Mouse (Mus musculus) right cerebral cortex, adult 18-20 months (tissue): ENCODE results near the gene Ddx46.
A peak's percentile ranks its signal among the peaks of the same experiment; 100 is the strongest.
"Not testable (repeated sequence)": the region's sequence is repeated elsewhere in the genome, so short reads cannot be mapped to it uniquely, and the experiment has no call there.

Experiments
- DNase-seq: peaks from one replicate; pipeline ENCODE4 v3.0.0; 2022; ENCODE audit warnings: mixed read lengths

The Ddx46 gene

DNA sequence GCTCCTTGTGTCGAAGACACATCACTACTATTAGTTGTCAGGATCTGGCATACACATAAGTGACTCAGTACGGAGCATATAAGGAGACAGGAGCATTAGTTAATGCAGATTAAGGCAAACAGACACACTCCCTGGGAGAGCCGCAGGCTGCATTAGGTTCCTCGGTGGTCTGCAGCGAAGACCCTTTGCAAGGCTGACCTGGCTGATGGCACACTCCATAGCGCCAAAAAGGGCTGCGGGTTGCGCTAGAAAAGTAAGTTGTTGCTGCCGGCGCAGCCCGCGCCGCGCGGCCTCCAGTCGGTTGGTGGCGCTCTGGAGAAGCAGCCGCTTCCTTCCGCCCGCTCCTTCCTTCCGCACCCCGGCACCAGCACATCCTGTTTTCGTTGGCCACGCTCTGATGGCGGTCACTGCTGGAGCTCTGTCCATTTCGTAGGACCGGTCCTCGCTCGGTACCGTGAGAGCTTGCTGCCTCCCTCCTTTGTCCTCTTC, at the start of gene Ddx46:
TSS of gene Ddx46 (plus strand) at position 389 of the 489 bp plus-strand sequence.
- peak; percentile 91 for DNase-seq

DNA sequence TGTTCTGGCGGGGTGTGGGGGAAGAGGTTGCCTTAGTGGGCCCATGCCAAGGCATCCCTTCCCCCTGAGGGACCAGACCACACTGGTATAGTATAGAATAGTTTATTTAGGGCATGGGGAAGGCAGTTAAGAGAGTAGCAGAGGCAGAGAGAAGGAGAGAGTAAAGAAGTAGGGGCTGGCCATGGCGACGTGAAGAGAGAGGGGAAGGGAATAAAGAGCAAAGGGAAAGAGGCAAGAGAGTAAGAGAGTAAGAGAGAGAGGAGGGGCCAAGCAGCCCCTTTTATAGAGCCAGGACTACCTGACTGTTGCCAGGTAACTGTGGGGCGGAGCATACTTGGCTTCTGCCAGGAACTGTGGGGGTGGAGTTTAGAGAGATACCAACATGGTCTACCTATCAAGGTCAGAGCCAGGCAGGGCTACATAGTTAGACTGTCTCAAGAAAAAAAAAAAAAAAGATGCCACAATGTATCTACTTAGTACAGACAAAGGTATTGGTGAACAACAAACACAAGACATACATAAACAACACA, 42.8 kb upstream of the Ddx46 start:
- DNase-seq, result no peak

DNA sequence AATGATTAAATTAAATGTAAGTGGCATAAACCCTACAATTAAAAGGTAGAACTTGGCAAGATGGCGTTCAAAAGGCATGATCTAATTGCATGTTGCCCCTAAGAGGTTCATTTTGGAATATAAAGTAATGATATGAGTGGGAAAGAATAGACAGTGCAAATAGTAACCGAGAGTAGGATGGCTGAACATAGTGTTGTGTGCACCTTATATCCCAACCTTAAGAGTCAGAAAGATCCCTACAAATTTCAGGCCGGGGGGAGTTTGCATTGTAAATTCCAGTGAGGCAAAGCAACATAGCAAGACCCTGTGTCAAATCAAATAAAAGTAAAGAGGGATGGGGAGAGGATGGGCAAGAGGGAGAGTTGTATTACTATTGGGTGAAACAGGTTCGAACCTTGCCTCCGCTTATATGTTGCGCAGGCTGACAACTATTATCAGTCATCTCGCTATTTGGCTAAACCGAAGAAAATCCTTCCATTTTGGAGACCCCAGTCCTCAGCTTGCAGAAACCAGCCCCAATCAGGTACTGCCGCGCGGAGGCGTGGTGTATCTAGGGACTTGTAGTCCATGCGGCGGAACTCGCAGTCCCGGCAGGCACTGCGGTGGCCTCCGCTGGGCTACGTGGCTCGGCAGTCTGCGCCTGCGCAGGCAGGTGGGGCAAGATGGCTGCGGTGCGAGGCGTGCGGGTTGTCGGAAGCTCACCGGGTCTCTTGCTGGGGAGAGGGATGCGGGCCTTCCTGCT, 42.1 kb upstream of the Ddx46 start:
- DNase-seq, result peak; percentile 98

DNA sequence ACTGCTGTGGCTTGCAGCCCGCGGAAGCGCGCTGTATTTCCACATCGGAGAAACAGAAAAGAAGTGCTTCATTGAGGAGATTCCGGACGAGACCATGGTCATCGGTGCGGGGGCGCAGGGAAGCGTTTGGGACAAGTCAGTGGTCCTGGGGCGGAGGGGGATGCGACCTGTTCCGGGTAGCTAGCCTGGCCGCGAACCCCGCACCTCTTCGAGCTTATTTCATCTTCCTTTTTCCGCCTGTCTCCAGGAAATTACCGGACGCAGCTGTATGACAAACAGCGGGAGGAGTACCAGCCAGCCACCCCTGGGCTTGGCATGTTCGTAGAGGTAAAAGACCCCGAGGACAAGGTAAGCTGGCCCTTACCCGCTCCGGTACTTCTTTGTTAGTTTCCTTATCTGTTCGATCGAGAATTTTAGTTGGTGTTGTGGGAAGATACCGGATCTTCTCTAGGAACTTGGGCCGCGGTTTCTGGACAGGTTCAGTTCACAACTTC, 41.5 kb upstream of the Ddx46 start:
- DNase-seq, result no peak

DNA sequence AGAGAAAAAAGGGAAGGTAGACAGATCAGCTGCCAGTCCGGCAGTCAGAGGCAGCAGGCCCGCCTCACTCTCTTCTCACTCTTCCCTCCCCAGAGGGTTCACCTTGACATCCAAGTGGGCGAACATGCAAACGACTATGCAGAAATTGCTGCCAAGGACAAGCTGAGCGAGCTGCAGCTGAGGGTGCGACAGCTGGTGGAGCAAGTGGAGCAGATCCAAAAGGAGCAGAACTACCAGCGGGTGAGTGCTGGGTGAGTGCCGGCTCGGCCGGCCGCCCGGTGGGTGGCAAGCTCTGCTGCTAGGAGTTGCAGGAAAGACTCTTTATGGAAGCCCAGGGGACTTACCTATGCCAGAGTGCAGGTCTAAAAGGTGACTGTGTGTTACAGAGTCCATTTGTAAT, 39.5 kb upstream of the Ddx46 start:
- DNase-seq, result peak; percentile 88

DNA sequence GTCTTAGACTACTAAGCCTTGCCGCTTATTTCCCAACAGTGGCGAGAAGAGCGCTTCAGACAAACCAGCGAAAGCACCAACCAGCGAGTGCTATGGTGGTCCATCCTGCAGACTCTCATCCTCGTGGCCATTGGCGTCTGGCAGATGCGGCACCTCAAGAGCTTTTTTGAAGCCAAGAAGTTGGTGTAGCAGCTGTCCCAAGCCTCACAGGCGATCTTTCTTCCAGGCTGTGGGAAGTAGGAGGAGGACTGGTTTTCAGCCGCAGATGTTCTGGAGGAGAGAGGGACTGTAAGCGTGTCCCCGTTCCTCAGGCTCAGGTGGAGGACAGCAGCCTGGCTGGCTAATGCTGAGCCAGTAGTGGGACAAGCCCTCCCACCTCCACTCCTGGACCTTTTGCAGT, 38.0 kb upstream of the Ddx46 start:
- DNase-seq, result peak; percentile 59

DNA sequence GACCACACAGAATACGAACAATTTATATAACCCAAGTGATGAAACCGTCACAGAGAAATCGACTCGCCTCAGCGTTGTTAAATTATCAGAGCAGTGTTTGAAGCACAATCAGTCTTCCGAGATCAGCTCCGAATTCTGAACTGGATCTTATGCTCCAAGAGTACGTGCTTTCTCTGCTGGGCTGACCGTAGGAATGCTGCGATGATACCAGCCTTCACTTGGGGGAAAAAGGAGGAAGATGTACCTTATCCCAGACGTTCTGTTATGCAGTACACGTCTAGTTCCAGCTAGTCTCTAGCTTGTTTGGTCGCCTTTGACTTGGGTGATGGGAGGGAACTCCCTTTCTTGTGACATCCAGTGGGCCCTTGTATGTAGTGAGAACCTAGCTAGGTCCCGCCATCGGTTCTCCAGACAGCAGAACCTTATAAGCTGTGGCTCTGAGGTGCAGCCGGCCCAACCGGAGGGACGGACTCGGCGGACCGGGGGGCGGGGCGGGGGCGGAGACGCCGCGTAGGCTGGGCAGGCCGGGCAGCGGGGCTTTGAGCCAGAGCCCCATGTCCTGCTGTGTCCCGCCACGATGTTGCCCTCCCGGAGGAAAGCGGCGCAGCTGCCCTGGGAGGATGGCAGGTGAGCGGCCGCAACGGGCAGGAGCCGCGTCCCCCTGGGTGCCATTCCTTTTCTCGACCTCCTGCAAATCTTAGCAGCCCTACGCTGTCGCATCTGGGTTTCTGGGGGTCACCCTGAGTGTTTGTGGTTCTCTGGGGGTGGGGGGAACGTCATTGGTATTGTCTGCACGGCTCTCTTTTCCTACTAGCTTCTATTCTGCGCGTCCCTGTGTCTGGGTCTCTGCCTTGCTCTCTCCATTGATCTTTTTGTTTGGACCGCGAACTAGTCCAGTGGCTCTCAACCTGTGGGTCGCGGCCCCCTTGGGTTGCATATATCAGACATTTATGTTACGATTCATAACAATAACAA, 35.0 kb upstream of the Ddx46 start, which contains the start of gene B4galt7:
TSS of gene B4galt7 (plus strand) at position 331 of the 975 bp plus-strand sequence.
- peak; percentile 85 for DNase-seq

DNA sequence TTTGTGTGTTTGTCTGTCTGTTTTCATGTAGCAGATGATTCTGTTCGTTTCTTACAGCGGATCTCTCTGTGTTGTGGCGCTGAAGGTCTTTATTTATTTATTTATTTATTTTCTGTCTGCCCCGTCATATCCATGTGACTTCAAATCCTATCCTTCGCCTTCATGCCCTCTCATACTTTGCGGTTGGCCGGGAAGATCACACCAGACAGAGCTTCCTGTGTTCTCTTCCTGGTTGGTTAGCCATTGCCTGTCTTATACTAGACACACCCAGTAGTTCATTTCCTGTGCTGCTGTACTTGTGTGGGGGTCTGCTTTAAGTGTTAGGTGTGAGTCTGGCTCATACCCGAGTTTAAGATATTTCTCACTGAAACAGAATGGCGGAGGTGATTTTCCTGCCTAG, 34.2 kb upstream of the Ddx46 start:
- DNase-seq, result no peak

DNA sequence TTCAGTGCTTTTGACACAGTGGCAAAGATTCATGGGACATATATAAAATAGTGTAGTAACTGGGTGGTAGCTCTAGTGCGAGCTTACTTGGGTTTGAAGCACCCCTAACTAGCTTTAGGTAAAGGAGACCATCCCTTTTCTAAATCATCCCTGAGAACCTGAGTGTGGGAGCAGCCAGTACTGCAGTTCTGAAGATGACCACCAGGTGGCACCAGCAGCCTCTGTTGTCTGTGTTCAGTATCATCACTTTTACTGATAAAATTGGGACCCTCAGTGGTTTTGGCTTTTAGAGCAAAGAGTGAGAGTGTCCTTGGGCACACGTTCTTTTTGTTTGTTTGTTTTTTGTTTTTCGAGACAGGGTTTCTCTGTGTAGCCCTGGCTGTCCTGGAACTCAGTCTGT, 33.2 kb upstream of the Ddx46 start:
- peak; percentile 71 for DNase-seq

DNA sequence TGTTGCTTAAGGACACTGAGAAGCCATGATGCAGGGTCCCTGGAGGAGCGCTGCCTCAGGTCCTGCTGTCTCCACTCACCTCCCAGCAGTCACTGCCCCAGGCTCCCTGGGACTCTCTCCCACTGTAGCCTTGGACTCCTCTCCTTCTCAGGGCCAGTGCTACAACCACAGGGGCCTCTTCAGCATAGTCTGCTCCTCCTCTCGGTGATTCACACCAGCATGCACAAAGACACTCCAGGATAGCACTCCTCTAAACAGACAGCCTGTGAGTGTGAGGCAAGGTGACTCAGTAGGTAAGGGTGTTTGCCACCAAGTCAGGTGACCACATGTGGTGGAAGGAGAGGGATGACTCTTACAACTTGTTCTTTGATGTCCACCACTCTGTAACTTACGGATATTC, 30.2 kb upstream of the Ddx46 start:
- DNase-seq, result no peak

DNA sequence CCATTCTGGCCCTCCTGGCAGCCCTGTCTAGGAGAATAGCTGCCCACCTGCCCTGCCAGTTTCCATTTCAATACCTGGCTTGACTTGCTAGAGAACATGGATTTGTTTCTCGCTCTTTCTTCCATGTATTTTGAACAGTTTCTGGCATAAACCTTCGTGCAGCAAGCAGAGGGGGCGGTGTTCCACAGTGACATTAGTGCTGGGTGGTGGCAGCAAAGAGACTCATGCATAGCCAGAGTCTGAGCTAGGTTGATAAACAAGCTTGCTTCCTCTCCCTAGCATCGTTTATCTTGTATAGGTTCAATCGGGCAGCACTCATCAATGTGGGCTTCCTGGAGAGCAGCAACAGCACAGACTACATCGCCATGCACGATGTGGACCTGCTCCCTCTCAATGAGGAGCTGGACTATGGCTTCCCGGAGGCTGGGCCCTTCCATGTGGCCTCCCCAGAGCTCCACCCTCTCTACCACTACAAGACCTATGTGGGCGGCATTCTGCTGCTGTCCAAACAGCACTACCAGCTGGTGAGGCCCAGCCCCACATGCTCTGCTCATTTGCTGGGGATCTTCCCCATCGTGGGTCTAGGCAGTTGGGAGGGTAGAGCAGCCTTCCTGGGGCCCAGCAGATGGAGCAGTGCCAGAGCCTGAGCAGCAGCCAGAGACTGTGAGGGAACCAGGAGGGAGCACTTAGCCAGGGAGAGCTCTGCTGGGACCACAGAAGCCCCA, 27.8 kb upstream of the Ddx46 start:
- DNase-seq, result no peak

DNA sequence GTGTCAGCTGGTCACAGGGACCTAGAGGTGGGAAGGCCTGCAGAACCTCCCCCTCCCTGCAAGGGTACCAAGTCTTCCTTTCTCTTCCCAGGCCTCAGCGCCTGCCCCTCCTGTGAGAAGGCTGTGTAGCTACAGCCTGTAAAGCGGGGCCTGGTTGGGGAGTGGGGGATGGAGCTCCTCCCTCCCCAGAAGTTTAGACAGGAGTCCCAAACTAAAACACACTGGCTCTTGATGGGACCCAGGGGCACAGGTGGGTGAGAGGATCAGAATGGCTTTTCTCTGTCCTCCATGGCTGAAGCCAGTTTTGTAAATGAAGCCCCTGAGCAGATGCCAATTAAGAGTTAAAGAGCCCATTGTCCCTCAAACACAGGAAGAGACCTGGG, 27.2 kb upstream of the Ddx46 start:
- DNase-seq, result no peak

DNA sequence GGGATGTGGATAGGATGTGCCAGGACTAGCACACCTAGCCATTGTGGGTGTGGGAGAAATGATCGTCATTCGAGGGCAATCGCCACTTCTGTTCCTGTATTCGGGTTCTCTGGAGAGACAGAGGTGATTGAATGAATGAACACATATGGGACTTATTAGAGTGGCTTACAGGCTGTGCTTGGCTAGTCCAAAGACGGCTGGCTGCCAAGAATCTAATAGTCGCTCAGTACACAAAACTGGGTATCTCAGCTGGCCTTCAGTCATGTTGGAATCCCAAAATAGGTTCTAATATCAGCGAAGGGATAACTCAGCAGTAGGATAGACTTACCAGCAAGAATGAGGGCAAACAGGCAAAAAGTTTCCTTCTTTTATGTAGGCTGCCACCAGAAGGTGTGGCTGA, 22.8 kb upstream of the Ddx46 start:
- no peak for DNase-seq

DNA sequence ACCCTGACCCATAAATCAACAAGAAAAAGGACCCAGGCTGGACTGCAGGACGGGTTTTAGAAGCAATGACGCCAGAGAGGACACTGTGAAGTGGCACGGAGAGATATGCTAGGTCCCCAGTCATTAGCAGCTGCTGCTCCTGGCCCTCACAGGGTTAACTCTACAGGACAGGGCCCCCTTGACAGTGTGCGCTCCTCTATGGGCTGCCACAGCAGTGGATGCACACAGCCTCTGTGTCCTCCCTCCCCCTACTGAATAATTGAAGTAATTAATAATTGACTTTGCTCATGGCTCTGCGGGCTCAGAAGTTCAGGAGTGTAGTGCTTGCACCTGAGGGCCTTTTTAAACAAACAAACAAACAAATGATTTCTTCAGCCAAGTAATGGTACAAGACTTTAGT, 21.4 kb upstream of the Ddx46 start:
- DNase-seq, result no peak

DNA sequence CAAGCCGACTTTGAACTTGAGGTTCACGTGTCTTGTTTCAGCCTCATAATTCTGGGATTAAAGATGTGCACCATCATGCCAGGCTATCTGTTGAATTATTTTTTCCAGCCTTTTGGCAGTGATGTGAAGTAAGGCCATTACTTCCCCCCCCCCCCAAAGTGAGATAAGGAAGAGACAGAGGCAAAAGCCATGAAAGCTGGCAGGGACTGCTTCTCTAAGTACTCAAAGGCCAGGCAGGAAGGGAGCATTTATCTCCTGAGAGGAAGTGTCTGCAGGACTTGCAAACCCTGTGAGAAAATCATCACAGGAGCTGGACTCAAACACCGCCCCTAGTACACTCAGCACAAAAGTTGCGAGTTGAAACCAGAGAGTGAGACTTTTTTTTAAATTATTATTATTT, 15.5 kb upstream of the Ddx46 start:
- DNase-seq, result no peak

DNA sequence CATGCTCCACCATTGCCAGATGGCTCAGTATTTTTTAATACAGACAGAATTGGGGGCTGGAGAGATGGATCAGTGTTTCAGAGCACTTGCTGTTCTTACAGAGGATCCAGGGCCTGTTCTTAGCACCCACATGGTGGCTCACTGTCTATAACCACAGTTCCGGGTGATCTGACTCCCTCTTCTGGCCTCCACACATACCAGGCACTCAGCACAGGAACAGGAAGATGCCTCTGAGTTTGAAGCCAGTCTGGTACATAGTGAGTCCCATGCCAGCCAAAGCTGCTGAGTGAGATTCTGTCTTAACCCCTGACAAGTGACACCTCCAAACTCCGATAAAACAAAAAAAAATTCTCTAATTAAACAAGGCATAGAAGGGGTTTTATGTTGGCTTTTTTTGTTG, 14.6 kb upstream of the Ddx46 start:
- no peak for DNase-seq

DNA sequence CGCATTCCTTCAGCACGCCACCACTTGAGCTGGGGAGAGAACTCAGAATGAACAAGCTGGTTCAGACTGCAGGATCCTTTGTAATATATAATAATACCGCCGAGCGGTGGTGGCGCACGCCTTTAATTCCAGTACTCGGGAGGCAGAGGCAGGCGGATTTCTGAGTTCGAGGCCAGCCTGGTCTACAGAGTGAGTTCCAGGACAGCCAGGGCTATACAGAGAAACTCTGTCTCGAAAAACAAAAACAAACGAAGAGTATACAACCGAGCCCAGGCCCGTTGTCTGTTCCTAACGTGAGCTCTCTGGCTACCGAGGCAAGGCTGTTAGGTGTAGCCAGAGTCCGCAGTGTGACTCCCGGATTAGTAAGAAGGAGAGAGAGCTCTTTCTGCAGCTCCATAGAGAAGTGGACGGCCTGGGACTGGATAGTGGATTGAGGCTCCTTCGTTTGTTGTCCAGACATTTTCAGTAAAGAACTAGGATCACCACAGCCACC, 12.6 kb upstream of the Ddx46 start:
- DNase-seq, result not testable (repeated sequence)

DNA sequence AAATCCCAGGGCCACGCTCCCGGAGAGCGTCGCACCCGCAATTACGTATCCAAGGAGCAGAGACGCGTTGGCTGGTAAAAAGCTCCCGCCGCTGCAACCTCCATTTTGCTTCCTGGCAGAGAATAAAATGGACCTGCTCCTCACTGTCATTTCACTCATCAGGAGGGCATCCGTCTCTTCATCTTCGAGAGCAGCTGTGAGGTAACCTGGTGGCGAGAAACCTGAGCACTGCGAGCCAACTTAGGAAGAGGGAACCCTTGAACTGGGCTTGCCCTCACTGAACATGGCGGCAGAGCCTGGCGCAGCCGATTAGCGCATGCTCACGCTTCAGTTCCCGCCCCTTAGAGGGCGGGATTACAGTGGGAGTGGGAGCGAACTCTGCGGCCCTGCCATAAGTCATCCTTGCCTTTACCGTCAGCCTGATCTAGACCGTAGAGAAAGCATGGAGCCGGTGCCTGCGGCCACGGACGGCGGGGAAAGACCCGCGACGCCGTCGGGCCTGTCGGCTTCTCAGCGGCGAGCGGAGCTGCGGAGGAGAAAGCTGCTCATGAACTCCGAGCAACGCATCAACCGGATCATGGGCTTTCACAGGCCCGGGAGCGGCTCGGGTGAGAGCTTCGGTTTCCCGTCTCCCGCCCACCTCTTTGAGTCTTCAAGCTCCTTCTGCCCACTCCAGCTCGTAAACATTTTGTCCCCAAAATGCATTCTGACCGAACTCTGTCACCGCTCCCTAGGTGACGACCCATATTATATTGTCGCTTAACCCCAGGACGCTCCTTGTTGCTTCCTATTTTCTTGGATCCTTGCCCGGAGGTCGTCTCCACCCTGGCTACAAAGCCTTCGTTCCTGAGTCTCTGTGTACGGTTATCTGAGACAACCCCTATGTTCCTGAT, 11.9 kb upstream of the Ddx46 start, which contains the start of gene Caml:
TSS of gene Caml (plus strand) at position 357 of the 893 bp plus-strand sequence.
- peak; percentile 90 for DNase-seq

DNA sequence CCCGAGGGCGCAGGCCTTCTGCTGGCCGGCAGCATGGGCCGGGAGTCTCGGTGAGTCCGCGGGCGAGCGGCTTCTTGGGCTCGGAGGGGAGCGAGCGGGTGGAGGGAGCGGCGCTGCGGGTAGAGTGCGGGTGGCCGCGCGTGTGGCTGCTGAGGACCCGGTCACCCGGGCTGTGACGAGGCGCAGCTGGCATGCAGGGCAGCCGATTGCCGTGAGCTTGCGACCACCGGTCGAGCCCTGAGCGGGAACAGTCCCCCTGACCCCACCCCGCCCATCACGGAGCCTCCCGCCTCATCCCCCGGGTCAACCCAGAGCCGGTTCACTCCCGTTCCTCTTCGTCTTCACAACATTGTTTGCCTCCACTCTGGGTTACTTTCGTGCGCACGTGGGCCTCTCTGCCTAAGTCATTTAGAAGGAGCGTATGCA, 332 bp downstream of the Ddx46 start:
- DNase-seq, result no peak

DNA sequence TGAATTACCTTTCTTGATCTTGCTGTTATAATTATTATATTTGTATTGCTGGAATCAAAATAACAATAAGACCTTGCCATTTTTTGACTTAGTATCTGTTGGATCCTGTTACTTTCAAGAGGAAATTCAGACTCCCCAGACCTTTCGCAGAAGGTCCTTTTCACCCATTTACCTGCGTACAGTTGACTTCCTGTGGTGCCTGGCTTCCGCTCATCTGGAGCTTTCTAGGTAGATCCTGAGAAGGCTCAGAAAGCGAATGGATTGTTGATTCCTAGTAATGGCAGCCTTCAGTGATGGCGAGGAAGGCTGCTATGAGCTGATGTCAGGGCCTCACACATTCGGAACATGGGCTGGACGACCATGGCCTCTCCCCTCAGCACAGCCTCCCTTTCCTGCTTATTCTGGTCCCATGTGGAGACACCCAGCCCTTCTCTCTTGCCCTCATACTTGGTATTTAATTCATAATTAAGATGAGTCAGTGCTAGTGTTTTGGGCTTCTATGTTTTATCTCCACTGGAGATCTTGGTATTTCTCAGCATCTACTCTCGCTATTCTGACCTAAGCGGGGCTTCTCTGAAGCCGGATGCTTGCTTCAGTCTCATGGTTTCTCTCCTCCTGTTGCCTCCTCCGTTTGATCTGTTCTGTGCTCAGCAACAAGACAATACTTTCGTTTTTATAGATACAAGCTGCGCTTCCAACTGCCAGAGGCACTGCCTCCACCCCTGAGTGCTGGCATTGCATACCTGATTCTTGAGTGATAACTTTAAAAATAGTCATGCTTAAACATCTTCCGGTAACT, 1.6 kb downstream of the Ddx46 start:
- DNase-seq, result no peak
